Mouse (Mus musculus): ENCODE results near the gene Arhgap6. TPM values are rescaled to one million over a fixed set of nuclear protein-coding genes. Genes with fewer than 3 reads are reported as not detected.

Arhgap6 gene
- polyA plus RNA-seq, 1 experiment from 2014 or later = 1.2 TPM

DNA sequence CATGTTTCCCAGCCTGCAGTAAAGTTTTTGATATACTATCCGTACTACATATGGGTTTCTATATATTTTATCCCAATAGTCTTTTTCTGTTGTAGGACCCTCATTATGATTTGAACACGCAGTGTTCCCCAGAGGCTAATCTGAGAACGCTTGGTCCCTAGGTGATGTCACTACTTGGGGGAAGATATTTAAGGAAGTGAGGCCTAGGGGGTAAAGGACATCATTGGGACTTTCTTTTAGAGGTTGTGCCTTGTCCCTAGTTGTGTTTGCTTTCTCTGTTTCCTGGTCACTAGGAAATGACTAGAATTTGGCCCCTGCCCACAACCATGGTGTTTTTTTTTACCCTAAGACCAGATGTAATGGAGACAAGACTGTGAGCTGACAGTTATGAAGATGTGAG is 543.3 kb downstream of the Arhgap6 start:
- H3K4me3 ChIP-seq = no peak overlapping the region
- no peak overlapping the region for H3K4me2 ChIP-seq (replicated peaks)
- H3K27me3 ChIP-seq (replicated peaks) = no peaks in the 10 kb centered on the region
- H3K9ac ChIP-seq = no peak overlapping the region
- ATAC-seq (ENCODE audit: low FRiP score, low read depth) = no peak
- no peaks in the 10 kb centered on the region for H3K9me3 ChIP-seq
- no peaks in the 10 kb centered on the region for H3K4me1 ChIP-seq
- WGBS = 76% methylated on average over 3 of the region's 3 CpGs
- no peak overlapping the region for H3K27ac ChIP-seq
- H3K36me3 ChIP-seq = no peaks in the 10 kb centered on the region

Other genes with a start within 250 kb of the Arhgap6 start
- gene Frmpd4, start 217.9 kb upstream of the Arhgap6 start, polyA plus RNA-seq (2016; fragmentation: Nextera tagmentation; extraction: Ambion mirVana) = 0.42 and 0.48 TPM in 2 replicates
- gene Msl3, start 121.2 kb upstream of the Arhgap6 start, polyA plus RNA-seq (2016; fragmentation: Nextera tagmentation; extraction: Ambion mirVana) = 24.1 and 26.1 TPM in 2 replicates

Data from neural tube, embryonic 12.5 days (tissue).